Mouse (Mus musculus) adrenal gland, postnatal 14 days (tissue): ENCODE data around the gene Gm28729. TPM values are rescaled to one million over a fixed set of nuclear protein-coding genes. Genes with fewer than 3 reads are reported as not detected.
"Not testable (repeated sequence)": the region's sequence is repeated elsewhere in the genome, so short reads cannot be mapped to it uniquely, and the experiment has no call there.

Experiments used
- DNase-seq: peaks from one replicate; pipeline ENCODE4 v3.0.0; 2021; ENCODE audit warnings: mixed read lengths
- total RNA-seq: library from RNA; stranded (reverse); gene quantifications from 2 replicates; pipeline ENCODE4 v1.2.3, GENCODE M21; 2021

The Gm28729 gene
- total RNA-seq, 1 experiment from 2014 or later: not detected

GRCm38 (mm10) chr9:96521574-96521973 lies 3.5 kb downstream of the Gm28729 start:
- not testable (repeated sequence) for DNase-seq

DNA sequence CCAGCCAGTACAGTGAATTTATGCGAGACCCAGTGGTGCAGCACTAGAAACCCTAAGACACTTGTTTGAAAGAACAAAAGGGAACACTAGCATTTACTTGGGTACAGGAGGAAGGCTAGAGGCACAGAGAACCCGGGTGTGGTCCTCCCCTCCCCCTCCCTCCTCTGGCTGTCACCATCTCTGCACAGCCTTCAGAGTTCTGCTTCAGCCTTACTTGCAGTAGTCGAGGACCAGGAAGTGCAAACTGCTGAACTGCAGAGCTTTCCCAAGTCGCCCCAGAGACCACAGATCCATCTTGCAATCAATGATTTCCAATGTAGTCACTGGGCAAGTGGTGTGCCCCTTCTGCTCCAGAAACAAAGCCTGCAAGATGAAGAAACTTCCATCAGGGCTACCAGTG lies 7.6 kb downstream of the Gm28729 start:
- DNase-seq: peak; percentile 11

- peak; percentile 73 for DNase-seq
Measured at GRCm38 (mm10) chr9:96516806-96517205, 8.3 kb downstream of the Gm28729 start.

DNA sequence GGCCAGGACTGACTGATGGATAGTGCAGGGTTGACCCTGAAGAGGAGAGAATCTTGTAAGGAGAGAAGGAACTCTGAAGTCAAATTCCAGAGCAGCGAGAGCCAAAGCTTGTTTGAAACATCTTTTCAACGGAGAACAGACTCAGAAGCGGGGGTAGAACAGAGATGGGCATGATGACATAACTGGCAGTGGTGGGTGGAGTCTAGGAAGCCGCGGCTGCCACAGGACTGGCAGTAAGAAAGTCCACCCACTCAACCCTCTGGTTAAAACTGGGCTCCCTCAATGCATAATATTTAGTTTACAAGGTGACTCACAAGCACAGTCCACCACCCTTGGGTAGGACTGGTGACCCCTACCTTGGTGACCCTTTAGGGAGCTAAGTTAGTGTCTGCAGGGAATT lies 9.3 kb downstream of the Gm28729 start:
- no peak for DNase-seq

DNA sequence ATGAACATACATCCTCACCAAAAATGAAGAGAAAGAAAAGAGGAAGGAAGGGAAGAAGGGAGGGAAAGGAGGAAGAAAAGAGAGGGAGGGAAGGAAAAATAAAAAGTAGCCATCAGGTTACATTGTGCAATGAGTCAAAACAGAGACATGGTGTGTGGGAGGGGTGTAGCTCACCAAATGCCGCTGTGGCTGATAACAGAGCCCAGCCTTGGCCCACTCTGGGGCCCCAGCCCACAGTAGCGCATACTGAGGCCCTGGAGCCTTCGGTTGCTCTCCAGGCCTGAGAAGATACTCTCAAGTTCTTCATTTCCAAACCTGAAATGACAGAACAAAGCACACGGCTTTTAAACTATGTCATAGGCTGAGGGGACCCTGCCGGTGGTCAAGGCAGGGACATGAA lies 10.8 kb downstream of the Gm28729 start:
- no peak for DNase-seq

- DNase-seq: peak; percentile 80
Measured at GRCm38 (mm10) chr9:96506011-96506498, 19.0 kb downstream of the Gm28729 start.

GRCm38 (mm10) chr9:96505156-96505555 lies 19.9 kb downstream of the Gm28729 start:
- DNase-seq: no peak

DNA sequence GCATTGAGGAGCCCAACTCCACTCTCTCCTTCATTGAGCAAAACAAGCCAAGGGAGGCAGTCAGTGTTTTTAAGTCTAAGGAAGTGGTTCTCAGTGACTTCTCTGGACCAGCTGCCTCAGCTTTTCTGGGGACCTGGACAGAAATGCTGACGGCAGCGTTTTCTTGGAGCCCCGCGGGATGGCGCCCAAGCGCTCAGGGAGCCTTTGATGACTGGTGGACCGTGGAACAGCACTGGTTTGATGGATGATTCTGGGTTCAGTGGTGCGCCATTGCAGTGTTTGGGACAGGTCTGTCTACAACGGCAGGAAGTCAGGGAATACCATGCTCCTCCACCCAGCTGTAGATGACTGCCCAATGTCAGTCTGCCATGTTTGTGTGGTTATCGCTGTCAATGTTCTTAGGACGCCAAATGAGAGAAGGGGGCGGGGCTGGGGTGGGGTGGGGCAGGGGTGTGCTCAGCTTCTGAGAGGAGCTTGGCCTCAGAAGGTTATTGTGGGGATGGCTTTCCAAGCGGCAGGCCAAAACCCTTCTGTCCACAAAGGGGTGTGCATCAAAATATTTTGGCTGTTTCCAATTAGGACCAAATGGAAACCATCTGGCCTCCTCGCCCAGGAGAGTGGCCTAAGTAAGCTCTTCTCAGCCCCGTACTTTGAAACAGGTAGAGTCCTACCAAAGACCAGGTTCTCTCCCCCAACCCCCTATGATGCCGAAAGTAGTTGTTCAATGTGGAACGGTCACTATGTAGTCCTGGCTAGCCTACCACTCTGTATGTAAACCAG lies 20.8 kb downstream of the Gm28729 start:
- DNase-seq: no peak

DNA sequence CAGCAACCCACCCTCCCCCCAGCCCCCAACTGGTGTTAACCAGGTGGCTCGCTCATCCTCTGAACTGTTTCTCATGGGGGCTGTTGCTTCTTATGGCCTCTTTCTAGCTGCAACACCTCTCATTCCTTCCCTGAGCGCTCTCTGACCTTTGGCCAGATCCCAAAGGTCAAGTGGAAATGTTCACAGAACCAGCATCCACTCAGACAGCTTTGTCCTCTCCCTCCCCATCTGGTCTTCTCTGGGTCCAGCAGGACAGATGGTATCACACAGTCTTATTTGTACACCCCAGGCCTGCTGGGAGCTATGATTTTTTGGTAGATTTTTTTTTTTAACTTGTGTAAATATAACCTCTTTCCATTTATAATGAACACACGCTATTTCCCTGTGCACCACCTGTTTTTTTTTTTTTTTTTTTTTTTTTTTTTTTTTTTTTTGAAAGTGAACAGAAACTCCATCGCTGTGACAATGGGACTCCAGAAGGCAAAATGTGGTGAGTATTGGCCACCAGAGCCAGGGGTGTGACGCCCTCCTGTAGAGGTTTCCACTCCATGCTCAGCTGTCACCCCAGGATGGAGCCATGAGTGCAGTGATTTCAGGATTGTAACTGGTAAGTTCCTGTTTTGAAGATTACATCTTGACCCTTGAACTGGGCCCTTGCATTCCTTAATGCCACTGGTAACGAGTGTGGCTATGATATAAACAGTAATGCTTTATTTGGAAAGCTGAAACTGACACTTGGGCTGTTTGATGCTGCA lies 22.0 kb downstream of the Gm28729 start:
- no peak for DNase-seq

DNA sequence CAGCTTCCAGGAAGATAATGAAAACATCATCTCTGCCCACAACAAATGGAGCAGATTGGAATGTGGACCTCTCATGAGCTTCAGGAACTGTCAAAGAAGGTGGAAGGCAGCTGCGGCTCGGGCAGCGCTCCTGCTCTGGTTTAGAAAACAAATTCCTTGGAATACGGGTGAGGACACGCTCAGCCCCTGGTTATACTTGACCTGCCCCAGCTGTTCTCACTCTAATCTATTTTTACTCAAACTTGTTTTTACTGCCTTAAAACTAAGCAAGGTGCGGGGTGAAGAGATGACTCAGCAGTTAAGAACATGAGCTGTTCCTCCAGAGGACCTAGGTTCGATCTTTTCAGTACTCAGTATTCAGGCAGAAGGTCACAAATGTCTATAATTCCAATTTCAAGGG lies 23.8 kb downstream of the Gm28729 start:
- no peak for DNase-seq

DNA sequence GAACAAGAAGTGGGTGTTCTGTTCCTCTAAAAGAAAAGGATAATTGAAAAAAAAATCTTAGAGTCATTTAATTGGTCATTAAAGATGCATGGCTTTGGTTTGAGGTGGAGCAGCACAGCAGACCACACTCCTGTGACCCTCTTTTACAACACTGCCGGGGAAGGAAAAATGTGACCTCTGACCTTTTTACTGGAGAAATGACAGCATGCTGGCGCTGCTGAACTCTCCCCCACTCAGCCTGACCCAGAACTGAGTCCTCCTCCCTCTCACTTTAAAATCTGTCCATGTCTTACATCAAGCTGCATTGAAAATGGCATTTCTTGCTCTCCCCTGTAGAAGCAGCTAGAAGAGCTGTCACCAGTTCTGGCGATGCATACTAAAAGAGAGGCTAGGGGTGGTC lies 31.9 kb downstream of the Gm28729 start:
- DNase-seq: no peak

DNA sequence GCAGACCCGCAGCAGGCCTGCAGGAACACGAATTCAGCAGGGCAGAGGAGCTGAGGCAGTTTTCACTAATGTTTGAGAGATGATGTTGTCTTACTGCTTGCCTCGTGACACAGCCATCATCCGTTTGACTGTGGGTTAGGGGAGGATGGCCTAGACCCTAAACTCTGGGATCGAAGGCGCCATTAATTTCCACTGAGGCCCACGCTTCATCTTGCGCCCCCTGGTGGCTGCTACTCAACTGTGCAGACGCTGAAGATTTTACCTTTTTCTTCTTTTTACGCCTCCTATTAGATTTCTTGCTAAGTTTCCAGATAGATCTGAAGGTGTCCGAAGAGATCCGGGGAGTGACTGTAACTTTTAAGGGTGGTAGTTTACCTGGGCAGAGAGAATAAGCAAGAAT lies 33.3 kb downstream of the Gm28729 start:
- DNase-seq: peak; percentile 74

GRCm38 (mm10) chr9:96487869-96488268 lies 37.2 kb downstream of the Gm28729 start:
- not testable (repeated sequence) for DNase-seq

GRCm38 (mm10) chr9:96483648-96484047 lies 41.4 kb downstream of the Gm28729 start:
- DNase-seq: no peak

- no peak for DNase-seq
Measured at GRCm38 (mm10) chr9:96483028-96483427, 42.0 kb downstream of the Gm28729 start.

DNA sequence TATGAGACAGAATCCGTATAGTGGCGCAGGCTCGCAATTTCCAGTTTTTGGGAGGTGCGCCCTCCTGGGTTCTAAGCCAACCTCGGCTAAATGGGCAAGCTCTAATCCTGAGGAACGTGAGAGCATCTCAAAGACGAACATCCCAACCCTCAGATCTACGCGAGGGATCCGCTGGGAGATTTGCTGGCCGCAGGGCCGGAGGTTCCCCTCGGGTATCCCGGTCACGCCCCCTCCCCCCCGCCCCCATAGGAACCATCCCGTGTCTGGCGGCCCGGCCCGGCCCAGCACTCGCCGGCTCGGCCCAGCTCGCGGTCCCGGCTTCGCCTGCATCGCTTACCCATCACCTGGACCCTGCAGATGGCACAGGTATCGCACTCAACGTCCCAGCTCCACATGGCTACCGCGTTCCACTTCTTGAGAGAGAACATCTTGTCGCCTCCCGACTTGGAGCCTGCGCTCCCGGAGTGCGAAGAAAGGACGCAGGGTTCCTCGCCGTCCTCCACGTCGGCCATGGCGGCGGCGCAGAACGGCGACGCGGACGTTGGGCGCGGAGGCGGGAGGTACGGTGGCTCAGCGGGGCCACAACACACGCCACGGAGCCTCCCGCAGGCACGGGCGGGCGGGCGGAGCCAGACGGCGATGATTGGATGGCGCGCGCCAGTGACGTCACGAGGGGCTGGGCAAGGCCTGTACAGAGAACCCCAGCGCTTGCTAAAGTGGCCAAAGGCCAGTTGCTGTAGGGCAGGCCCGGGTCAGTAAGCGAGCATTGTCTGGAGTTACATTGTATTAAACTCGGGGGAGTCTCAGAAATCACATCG lies 46.8 kb downstream of the Gm28729 start, which contains the start of gene Rnf7:
Gene Rnf7, minus strand, starts transcription at position 605 of the 818 bp plus-strand sequence.
- DNase-seq: peak; percentile 100

DNA sequence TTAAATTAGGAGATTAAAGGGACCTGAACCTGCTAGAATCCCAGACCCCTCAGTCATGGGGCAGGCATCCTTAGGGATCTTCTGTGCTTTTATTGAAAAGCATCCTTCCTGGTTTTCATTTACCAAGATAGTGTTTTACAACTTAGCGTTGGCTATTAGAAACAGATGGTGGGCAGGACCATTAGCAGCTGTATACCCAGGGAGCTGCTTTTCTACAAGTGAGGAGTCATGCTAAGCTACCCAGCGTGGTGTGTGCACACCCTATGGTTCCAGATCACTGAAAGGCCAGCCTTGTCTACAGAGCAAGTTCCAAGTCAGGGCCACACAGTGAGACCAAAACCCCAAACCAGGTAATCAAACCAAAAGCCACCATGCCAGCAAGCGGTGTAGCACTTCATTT lies 52.7 kb downstream of the Gm28729 start:
- DNase-seq: no peak

DNA sequence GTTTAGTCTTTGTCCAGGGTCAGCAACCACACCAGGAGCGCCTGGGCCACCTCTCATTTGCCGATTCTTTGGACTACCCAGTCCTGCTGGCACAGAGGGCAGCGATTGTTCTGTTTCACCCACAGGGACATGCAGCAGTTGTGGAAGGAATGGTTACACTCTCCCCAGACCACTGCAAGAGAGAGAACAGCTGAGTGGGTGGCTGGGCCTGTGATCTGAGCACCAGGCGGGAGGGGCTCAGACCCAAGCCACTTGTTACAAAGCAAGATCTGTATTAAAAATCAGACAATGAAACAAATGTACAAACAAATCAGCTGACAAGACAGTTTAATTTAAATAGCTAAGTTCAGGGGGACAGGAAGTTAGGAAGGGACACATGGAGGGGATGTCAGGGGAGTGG lies 53.4 kb downstream of the Gm28729 start:
- not testable (repeated sequence) for DNase-seq

GRCm38 (mm10) chr9:96470266-96470974 lies 54.6 kb downstream of the Gm28729 start:
- no peak for DNase-seq

- no peak for DNase-seq
Measured at GRCm38 (mm10) chr9:96469556-96470265, 55.4 kb downstream of the Gm28729 start.

DNA sequence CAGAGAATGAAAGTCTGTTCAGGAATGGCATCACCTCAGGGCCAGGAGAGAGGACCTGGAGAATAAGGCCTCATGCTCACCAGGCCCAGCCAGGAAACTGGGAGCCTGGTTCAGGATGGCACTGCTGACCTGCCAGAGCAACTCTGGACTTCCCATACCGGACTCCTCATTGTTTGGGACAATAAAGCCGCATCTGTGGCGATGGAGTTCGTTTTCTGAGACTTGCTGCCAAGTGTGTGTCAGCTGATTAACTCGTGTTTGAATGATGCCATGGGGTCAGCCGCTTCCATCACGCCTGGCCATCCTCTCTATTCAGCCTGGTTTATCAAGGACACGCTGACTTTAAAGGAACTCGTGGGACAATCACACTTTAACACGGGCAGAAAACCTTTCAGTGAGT lies 61.4 kb downstream of the Gm28729 start:
- DNase-seq: peak; percentile 35
